Mouse (Mus musculus) embryonic fibroblast, embryonic 13.5 days (primary cell): ENCODE measurements around the gene Cgn.

Experiments used
- CTCF ChIP-seq: IDR thresholded peaks from 2 replicates; pipeline ENCODE4 v1.5.1; 2011; ENCODE audit warnings: mild to moderate bottlenecking, control low read depth, low read length, moderate library complexity, borderline replicate concordance; ENCODE audit not compliant: insufficient read depth
- POLR2A ChIP-seq: IDR thresholded peaks from 2 replicates; pipeline ENCODE4 v1.6.1; 2011; ENCODE audit warnings: low read depth, mild to moderate bottlenecking, control low read depth, low read length, moderate library complexity

- TF ChIP-seq CTCF (no peak), POLR2A (no peak)
Measured at GRCm38 (mm10) chr3:94784171-94784701, 2.1 kb downstream of the Cgn start.
